Mouse (Mus musculus) ovary, postnatal 14 days (tissue): Measurements from ENCODE around the gene Ghdc.

Experiments used
- DNase-seq: peaks from one replicate; pipeline ENCODE4 v3.0.0; 2022; ENCODE audit warnings: low spot score

Ghdc gene

DNA sequence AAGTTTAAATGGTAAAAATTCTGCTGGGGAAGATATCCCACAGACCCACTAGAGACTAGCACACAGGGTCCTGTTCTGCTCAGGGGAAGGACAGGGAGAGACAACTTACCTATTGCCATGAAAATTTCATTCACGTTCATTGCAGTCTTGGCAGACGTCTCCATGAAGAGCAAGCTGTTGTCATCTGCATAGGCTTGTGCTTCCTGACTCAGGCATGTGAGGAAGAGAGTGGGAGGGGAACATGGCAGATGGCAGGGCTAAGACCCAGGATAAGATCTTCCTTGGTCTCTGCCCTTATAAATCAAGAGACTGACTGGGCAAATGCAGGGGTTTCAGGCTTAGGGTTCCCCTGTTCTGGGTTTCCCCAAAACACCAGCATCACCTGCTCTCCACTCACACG, 54.1 kb downstream of the Ghdc start:
- DNase-seq, result no peak
